Mouse (Mus musculus) mature B cell (primary cell): Measurements from ENCODE around the gene Vdr.

ENCODE experiments used
- in situ Hi-C: fragments of 300-500 bp; cut with MboI; formaldehyde crosslinking; loops from 2 replicates; pipeline ENCODE4 v1.14.3; 2019

The Vdr gene

DNA sequence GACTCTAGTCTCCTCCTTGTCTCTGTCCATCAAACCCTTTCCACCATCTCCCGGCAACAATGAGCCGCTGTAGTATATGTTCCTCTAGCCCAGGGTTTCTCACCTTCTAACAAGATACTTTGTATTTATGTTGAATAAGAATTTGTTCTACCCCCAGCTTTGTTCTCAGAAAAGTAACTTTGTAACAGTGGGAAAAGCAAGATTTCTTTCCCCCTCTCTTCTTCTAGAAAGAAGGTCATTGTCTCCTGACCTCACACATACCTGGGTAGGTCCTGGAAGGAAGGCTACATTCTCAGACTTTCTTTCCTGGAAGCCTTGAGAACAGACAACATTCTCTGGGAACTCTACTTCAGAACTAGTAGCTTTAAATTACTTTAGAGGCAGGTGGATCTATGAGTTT is at the start of gene Vdr:
Gene Vdr, minus strand, starts transcription at position 101 of the 400 bp plus-strand sequence.
- in situ Hi-C loops, result no loop called here

DNA sequence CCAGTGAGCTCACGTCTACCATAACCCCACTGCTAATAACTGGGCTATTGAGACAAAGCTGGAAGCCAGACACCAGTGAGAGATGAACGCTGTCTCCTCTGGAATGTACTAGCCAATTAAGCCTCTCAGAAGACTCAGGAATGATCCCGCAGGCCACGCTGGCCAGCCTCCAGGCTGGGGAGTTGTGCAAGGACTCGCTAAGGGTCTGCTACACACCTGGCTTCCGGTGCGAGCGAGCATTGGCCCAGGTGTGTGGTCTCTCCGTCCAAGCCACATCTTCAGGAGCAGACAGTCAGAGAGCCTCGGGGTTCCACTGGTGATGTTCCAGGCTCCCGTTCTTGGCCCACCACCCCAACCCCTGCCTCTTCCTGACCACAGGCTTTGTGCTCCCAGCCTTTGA is 46.0 kb upstream of the Vdr start:
- in situ Hi-C loops, result no loop called here

DNA sequence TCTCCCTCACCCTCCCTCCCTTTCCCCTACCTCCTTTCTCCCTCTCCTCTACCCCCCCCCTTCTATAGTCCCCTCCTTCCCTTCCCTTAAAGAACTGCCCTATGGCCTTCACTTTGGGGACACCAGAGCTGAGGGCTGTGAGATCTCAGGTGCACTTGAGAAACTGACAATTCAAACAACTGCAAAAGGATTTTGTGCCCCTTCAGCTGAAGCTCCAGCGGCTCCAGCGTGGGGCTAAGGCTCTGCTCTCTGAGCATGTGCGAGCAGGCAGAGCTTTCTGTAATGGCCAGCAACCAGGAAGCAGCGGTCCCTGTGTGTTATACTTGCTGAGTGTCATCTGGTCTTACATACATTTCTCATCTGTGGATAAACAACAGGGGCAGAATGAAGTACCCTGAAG is 45.3 kb upstream of the Vdr start:
- in situ Hi-C loops, result no loop called here

DNA sequence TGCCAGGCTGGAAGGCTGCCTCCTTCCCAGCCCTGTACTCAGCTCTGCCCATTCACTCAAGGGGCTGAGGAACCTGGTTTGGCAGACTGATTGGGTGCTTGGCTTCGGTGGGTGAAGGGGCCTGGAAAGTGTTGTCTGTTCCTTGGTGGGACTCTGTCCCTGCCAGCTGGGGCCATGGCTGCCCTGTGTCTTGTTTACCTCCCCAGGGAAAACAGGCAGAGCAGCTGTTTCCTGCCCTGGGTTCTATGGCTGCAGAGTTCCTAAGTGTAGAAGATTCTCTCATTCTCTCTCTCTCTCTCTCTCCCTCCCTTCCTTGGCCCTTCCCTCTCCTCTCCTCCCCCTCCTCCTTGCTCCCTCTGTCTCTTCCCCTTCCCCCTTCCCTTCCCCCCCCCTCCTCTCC is 44.9 kb upstream of the Vdr start:
- in situ Hi-C loops, result no loop called here

DNA sequence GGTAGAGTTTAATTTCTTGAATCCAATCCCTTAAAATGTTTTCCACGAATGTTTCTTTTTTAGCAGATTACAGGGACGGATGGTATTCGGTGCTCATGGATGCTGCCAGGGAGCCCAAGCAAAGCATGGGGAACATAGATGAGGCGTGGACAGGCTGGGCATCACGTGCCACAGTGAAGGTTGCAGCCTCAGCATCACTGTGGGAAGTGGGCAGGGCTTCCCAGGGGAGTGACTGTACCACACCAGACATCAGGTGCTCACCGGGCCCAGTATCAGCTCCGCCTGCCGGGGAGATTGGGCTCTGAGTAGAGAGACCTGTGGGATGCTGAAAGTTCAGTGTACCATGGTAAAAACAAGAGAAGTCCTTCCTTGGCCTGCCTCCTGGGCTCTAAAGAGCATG is 44.2 kb upstream of the Vdr start:
- in situ Hi-C loops, result no loop called here

DNA sequence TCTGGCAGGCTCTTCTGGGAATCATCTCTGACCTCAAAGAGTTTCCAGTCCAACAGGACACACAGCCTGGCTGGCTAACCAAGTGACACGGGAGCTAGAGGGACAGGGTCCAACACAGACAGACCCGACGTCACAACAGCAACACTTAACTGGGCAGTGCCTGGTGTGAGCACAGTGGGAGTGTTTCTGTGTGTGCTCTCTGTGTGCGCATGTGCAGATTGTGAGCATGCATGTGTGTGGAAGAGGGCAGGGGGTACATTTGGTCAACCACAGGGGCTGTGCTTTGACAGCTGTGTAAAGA is 42.4 kb upstream of the Vdr start:
- in situ Hi-C loops, result no loop called here

DNA sequence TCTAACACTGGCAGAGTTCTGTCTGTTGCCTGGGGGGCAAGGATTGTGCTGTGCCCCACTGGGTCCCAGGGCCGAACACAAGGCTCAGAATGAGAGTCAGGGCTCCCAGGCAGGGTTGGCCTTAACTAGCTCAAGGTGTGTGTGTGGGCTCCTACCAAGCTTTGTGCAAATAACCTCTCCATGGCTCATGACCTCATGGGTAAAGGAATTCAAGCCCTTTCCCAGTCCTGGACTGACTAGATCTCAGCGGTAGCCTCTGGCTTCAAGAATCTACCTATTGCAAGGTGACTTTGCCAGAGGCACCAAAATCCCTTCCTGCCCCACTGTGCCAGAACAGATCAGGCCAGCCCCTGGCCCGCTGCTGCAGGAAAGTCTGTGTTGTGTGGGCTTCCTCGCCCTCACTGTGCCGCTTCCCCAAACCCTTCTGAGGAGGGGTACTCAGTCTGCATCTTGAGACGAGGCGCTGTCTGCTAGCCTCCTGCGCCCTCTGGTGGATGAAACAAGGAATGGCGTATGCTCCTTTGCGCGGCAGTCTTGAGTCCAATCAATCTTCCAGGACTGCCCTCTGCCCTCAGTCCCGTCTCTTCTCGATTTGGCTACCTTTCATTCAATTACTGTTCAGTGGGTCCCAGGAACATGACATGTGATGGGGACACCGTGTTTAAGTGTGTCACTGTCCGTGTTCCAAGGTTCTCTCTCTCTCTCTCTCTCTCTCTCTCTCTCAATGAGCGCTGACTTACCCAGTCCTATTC is 41.9 kb upstream of the Vdr start:
- in situ Hi-C loops, result no loop called here

DNA sequence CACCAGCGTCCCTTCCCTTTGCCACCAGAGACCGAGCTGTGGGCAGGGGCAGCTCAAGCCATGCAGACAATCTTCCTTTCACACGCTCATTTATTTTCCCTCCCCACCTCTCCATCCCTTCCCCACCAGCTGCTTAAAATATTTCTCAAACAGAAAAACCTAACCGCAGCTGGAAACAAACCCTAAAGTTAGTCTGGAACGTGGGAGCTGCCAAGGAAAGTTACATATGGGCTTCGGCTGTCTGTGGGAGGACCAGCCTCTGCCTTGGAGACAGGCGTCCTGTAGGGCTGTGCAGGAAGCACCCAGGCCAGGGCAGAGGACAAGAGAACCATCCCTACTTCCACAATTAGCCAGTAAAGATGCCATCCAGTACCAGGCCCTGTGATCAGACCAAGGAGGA is 39.8 kb upstream of the Vdr start:
- in situ Hi-C loops, result no loop called here

DNA sequence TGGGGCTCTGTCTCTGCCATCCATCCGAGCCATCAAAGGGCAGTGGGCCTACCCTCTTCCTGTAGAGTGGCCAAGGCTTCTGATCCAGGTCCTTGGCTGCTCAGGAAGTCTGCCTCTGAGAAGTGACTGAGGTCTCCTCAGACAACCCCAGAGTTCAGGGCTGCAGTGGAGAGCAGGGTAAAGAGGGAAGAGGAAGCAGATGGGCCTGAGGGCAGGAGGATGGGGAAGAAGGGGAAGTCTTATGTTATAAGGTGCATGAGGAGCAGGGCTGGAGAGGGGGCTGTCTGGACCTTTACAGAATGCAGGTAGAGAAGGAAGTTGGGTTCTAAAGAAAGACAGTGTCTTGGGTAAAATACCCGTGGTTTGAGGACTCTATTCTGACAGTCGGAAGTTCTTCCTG is 39.3 kb upstream of the Vdr start:
- in situ Hi-C loops, result no loop called here

DNA sequence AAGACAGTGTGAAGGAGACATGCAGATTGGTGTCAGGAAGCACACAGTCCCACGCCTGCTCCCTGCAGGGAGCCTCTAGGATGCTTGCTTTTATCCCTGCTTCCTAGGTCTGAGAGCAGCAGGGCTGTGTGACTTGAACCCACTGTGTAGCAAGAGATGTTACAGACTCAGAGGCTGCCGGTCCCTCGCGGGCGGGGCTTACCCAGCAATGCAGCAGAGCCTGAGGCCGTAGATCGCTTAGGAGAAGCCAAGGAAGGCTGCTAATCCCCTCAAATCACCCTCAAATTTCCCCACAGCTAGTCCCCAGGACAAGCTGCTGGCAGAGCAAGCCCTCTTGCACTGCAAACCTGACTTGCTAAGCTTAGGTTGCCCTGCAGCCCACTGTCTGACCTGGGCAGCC is 38.3 kb upstream of the Vdr start:
- in situ Hi-C loops, result no loop called here

DNA sequence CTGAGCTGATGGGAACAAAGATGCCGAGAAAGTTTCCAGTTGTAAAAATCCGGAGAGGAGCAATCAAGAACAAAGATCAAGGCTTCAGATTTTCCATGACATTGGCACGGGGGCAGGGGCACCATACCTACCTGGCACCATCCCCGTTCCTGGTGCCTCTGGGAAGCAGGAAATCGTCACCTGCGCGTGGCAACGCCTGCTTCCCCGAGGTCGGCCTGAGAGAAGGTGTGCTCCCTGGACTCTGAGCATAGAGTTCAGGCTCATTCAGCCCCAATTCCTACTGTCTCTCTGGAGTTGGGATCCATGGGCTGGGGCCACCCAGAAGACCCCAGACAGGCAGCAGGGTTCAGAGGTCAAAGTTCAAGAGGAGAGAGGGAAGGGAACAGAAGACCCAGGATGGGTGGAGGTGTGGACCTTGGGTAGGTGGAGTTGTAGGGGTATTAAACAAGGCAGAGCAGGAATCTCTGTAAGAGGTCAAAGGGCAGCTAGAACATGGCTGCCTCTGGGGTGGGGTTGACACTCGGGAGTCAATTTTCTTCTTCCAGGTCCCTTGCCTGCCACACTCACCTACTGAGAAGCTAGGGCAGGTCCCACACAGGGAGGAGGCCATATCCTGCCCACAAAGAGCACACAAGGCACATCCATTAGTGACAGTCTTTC is 35.4 kb upstream of the Vdr start:
- in situ Hi-C loops, result no loop called here

DNA sequence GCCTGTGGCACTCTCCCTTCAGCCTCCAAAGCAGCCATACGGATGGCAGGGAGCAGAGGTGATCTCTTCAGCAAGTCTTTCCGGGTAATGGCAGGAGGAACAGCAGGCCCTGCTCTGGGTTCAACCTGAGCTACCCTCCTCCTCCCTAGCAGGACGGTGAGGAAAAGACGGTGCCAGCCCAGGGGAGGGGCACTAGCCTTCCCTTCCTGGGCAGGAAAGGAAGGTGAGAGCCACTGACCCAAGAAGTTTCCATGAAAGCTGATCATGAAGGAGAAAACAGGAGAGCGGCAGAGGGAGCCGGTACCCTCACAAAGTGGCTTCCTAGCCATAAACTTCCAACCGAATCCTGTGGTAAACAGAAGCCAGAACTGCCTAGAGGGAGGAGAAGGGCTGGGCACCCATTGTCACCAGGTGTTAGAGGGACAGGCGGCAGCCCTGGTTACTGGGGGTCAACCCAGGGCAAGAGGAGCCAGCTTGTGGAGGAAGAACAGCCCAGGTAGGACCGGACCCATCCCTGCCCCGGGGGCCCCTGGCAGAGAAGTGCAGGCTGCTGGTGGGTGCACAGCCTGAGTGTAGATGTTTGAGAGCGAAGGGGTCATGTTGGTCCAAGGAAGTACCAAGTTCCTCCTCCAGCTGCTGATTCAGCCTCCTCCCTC is 34.6 kb upstream of the Vdr start:
- in situ Hi-C loops, result no loop called here

DNA sequence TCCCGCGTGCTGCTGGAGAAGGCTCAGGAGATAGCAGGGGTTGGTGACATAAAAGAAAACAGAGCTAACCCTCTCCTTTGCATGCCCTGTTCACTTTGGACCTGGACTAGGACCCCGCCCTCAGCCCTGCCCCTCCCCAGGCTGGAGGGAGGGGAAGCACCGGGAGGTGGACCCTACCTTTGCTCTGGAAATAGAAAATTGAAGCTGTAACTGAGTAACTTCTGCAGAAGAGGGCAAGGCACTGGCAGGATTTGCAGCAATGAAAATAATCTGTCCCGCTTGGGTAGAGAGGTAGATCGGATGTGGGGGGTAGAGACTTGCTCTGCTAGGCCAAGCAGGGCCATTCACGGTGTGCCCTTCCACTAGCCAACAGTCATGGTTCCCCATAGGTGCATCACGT is 32.9 kb upstream of the Vdr start:
- in situ Hi-C loops, result no loop called here

DNA sequence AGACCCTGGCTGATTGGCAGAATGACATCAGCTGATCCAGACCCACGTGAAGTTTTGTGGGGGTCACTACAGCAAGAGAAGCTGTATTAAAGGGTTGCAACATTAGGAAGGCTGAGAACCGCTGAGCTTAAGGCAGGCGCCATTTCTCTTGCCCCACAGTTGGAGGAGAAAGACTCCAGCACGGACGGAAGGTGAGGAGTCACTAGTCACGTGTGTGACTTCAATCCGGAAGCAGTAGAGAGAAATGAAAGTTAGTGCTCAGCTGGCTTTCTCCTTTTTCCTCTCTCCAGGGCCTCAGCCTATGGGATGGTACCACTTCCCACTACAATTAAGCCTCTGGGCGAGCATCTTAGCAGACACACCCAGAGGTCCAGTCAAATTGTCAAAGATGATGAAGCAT is 32.1 kb upstream of the Vdr start:
- in situ Hi-C loops, result no loop called here

DNA sequence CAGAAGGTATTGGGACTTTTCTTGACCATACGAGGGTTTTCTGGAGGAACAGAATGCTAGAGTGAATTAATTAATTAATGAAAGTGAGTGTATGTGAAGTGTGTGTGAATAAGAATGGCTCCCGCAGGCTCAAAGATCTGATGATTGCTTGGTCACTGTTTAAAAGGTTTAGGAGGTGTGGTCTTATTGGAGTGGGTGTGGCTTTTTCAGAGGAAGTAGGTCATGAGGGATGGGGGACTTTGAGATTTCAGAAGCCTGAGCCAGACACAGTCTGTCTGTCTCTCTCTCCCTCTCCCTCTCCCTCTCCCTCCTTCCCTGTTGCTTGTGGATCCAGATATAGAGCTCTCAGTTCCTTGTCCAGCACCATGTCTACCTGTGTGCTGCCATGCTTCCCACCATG is 30.9 kb upstream of the Vdr start:
- in situ Hi-C loops, result no loop called here

DNA sequence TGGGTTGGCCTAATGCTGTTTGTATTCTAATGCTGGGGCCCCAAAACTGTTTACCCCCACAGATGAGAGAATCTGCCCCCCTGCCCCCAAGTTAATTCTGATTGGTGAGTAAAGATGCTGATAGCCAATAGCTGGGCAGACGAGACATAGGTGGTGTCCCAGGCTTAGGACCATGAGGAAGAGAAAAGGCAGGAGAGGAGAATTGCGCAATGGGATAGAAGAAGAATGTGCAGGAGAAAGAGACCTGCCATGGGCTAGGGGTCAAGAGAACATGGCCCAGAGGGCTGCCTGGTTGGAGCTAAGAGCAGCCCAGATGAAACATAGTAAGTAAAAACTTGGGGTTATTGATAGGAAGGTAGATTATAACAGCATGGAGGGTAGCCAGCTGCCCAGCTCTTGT is 29.7 kb upstream of the Vdr start:
- in situ Hi-C loops, result no loop called here

DNA sequence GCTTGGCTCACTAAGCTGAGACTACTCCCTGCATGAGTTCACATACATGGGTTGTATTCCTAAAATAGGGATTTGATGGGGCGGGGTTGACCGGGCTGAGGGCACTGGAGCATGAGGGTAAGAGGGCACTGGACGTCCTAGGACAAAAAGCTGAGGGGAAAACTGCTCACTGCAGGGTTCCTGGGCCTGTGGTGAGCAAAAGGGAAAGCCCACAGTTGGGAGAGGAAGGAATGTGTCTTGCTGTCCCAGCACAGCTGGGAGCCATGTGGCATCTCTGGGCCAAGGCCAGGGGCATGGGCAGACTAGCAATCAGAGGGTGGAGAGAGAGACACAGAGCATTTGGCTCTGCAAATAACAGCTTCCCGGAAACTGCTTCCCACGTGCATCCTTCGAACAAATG is 28.1 kb upstream of the Vdr start:
- in situ Hi-C loops, result no loop called here

DNA sequence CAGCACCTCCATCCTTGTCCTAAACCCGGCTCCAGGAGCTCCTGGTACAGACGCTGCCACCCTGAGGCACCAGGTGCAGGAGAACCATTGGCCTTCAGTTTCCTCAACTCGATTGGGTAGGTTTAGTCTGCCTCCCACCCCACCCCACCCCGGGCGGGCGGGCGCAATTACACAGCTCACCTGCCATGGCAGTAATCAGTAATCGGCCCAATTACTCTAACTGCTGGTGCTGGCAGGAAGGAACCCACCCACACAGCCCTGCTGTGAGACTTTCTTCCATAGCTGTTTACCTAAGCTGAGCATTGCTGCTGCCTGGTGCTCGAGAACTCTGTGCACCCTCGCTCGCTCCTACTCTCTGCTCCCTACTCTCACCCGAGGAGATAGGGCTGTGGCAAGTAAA is 22.0 kb upstream of the Vdr start:
- in situ Hi-C loops, result no loop called here

DNA sequence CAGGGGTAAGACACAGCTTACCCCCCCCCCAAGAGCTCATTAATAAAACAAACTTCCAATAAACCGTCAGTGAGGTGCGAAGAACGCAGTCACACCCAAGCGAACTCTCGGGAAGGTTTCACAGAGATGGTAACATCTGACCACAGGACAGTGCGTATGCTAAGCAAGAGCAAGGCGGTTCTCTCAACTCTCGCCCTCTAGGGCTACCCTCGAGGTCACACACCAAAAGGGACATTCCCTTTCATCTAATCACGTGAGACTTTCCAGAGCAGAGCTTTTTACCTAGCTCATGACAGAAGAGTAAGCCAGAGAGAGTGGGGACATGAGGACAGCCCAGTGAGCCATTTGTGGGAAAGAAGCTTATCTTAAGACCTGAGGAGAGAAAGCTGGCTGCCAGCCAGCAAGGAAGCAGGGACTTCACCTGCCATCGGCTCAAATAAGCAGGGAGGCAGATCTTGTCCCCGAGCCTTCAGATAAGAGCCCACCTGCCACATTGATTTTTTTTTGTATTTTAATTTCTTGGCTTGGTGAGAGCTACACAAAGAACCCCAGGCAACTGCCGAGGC is 18.9 kb upstream of the Vdr start:
- in situ Hi-C loops, result no loop called here

DNA sequence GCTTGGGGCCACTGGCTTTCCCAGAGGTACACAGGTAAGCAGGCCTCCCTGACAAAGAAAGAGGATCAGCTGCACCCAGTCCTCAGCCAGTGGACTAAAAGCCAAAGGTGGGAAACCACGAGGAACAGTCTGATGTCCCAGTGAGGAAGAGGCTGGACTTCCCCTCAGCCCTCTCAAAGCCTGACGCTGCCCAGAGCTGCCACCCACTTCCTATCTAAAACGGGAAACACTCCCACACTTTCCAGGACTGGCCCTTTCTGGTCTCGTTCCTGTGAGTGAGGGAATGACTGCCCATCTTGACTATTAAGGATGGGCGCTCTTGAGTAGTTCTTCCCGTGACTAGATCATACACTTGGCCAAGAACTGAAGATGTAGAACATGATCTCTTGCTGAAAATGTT is 17.4 kb upstream of the Vdr start:
- in situ Hi-C loops, result no loop called here

DNA sequence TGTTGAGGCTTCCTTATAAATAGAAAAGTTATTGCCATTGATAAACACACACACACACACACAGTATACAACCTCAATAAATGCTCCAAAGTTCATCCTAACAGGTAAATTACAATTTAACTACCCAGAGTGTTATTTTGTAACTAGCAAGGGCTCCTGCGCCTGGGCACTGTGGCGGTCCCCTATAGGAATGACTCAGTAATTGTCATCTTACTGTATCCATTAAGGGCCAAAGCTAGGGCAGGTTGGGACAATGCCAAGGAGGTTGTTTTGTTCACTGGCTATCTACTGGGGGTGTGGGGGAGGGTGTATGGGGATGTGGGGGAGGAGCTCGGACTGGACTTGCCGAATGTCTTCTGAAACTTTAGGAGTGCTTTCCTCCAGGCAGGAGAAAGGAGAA is 16.6 kb upstream of the Vdr start:
- in situ Hi-C loops, result no loop called here

DNA sequence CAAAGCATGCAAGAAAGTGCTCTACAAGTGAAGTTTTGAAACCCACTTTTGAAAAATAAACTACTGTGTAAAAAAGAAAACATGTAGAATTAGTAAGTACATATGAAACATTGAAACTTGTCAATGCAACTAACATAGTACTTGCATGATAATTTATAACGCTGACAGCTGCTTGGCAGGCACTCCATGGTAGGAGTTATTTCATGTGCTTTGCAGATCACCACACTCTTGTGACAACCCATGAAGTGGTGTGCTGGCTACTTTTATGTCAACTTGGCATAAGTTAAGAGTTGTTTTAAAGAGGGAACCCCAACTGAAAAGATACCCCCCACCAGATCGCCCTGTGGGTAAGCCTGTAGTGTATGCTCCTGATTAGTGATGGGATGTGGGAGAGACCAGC is 12.0 kb upstream of the Vdr start:
- in situ Hi-C loops, result no loop called here

DNA sequence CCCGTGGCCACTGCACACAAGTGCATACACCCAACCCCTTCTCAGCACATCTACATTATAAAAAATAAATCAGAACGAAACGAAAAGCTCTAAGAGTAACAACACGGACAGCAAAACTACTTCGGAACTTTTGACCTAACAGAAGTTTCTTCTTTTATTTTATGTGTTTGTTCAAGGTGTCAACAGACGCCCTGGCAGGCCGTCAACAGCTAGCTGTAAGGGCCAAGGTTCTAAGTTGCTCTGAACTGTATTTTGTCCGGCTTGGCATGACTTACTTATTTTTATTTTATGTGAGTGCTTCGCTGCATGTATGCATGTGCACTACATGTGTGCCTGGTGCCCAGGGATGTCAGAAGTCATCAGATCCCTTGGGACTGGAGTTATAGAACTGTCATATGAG is 11.4 kb upstream of the Vdr start:
- in situ Hi-C loops, result no loop called here
